Comparison of ENCODE assay signal across 16 mouse cellular contexts in the genomic region with DNA sequence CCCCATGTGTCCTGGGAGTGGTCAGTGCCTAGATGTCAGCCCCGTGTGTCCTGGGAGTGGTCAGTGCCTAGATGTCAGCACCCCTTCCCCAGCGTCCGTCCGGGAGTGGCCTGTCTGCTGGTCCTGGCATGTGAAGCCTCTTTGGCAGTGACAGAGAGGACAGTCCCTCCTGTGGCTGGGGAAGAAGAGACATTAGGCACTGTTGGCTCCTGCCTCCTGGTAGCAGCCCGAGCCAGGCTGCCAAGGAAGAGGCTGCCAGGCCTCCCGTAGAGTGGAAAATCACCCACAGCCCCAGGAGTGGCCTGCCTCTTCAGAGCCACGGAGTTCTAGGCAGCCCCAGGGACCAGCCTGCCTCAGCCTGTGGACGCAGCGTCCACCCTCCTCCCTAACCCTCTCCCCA. TPM values are rescaled to one million over a fixed set of nuclear protein-coding genes. Genes with fewer than 3 reads are reported as not detected.
DNase-seq lines count a peak whose midpoint lies in the region; ATAC-seq and TF ChIP-seq lines count a peak whose summit lies in the region.
"Had no signal": no experiment of that assay in that cellular context is flagged by ENCODE, and none has a peak within 500 bp of the region (broad histone marks: within the 10 kb centered on the region; RNA-seq: fewer than 3 reads in every experiment).

No protein-coding gene starts in this region.

- no peak overlapping the region for H3K4me2 ChIP-seq in liver, embryonic 16.5 days (ENCODE audit: low read depth, low read length)
- no peak overlapping the region for H3K4me2 ChIP-seq in intestine, embryonic 16.5 days (ENCODE audit: low read depth, low read length)
- H3K4me2 ChIP-seq in forebrain, embryonic 16.5 days (ENCODE audit: low read length), result no peak overlapping the region
- H3K4me2 ChIP-seq: forebrain, embryonic 12.5 days; limb, embryonic 15.5 days; midbrain, embryonic 13.5 days had no signal

- peak; percentile 33 for TF ChIP-seq CTCF in liver, adult 2 months (IDR thresholded peaks at IDR 0.05; ENCODE audit: low read depth, low read length)

- no peaks in the 10 kb centered on the region for H3K9me3 ChIP-seq in liver, embryonic 16.5 days (replicated peaks; ENCODE audit: control insufficient read depth, low read length)
- H3K9me3 ChIP-seq in intestine, embryonic 16.5 days (ENCODE audit: control insufficient read depth, low read length), result no peaks in the 10 kb centered on the region
- no peaks in the 10 kb centered on the region for H3K9me3 ChIP-seq in forebrain, embryonic 16.5 days (ENCODE audit: control insufficient read depth, low read length)
- H3K9me3 ChIP-seq: limb, embryonic 15.5 days; midbrain, embryonic 13.5 days had no signal

- WGBS in liver, adult 2 months, result 30% methylated on average over 9 of the region's 9 CpGs
- WGBS in liver, embryonic 16.5 days (ENCODE audit: insufficient replicate concordance), result 68% methylated on average over 9 of the region's 9 CpGs
- WGBS in intestine, embryonic 16.5 days, result 72% methylated on average over 9 of the region's 9 CpGs
- 75% methylated on average over 9 of the region's 9 CpGs for WGBS in forebrain, embryonic 16.5 days

- TF ChIP-seq POLR2A in liver, adult 2 months (IDR thresholded peaks at IDR 0.05; ENCODE audit: extremely low read depth, insufficient read depth, low read length), result no peak

- no peaks in the 10 kb centered on the region for H3K27me3 ChIP-seq in liver, adult 2 months (ENCODE audit: control insufficient read depth, insufficient read depth, low read length)
- H3K27me3 ChIP-seq in liver, embryonic 16.5 days (ENCODE audit: control insufficient read depth, insufficient read depth, low read depth, low read length), result no peaks in the 10 kb centered on the region
- no peaks in the 10 kb centered on the region for H3K27me3 ChIP-seq in intestine, embryonic 16.5 days (replicated peaks; ENCODE audit: control insufficient read depth, insufficient read depth, low read length)
- H3K27me3 ChIP-seq in forebrain, embryonic 16.5 days (replicated peaks; ENCODE audit: control insufficient read depth, insufficient read depth, low read length), result no peaks in the 10 kb centered on the region
- H3K27me3 ChIP-seq: forebrain, embryonic 12.5 days; limb, embryonic 15.5 days; midbrain, embryonic 13.5 days had no signal

- peak overlapping the region; percentile 15; the same call in 1 of the 2 replicates for H3K4me3 ChIP-seq in liver, adult 2 months (ENCODE audit: insufficient read depth, low read depth, low read length)
- no peak overlapping the region for H3K4me3 ChIP-seq in liver, embryonic 16.5 days (ENCODE audit: low read depth, low read length)
- H3K4me3 ChIP-seq in intestine, embryonic 16.5 days (ENCODE audit: low read length), result no peak overlapping the region
- H3K4me3 ChIP-seq in forebrain, embryonic 16.5 days (replicated peaks; ENCODE audit: low read length), result no peak overlapping the region
- H3K4me3 ChIP-seq: forebrain, embryonic 12.5 days; heart, adult 2 months; left cerebral cortex, adult 2 months; limb, embryonic 15.5 days; midbrain, embryonic 13.5 days had no signal

- no peaks in the 10 kb centered on the region for H3K79me2 ChIP-seq in liver, adult 2 months (ENCODE audit: control insufficient read depth, insufficient read depth, low read length)

- peaks cover 9% of the 10 kb centered on the region for H3K36me3 ChIP-seq in liver, adult 2 months (ENCODE audit: control insufficient read depth, insufficient read depth, low read length)
- H3K36me3 ChIP-seq in liver, embryonic 16.5 days (ENCODE audit: control insufficient read depth, insufficient read depth), result peaks cover 9% of the 10 kb centered on the region
- H3K36me3 ChIP-seq in intestine, embryonic 16.5 days (ENCODE audit: control insufficient read depth, insufficient read depth, low read length), result 0 out of 2 replicates have a peak, but pooled peaks cover 2% of the 10 kb centered on the region
- no peaks in the 10 kb centered on the region for H3K36me3 ChIP-seq in forebrain, embryonic 16.5 days (ENCODE audit: control insufficient read depth, insufficient read depth)
- H3K36me3 ChIP-seq: forebrain, embryonic 12.5 days; midbrain, embryonic 13.5 days had no signal

- peaks cover 23% of the 10 kb centered on the region for H3K4me1 ChIP-seq in liver, adult 2 months (ENCODE audit: control insufficient read depth, insufficient read depth, low read length)
- peaks cover 11% of the 10 kb centered on the region for H3K4me1 ChIP-seq in liver, embryonic 16.5 days (ENCODE audit: control insufficient read depth, low read depth, low read length)
- peaks cover 27% of the 10 kb centered on the region for H3K4me1 ChIP-seq in intestine, embryonic 16.5 days (ENCODE audit: control insufficient read depth, insufficient read depth, low read length)
- H3K4me1 ChIP-seq in forebrain, embryonic 16.5 days (replicated peaks; ENCODE audit: control insufficient read depth, insufficient read depth, low read length), result peaks cover 6% of the 10 kb centered on the region; the same call in 1 of the 2 replicates

- ATAC-seq in liver, embryonic 16.5 days (ENCODE audit: low read depth), result no peak
- no peak for ATAC-seq in intestine, embryonic 16.5 days
- no peak for ATAC-seq in forebrain, embryonic 16.5 days
- ATAC-seq: inflammation-experienced regulatory T-cells, adult 6 months; midbrain, embryonic 13.5 days had no signal

- DNase-seq in adrenal gland, postnatal 10 days, result peak; percentile 41
- DNase-seq in adrenal gland, postnatal 14 days, result no peak
- DNase-seq in liver, adult 2 months (ENCODE audit: extremely low read depth, low read depth, low spot score), result peak; percentile 87
- DNase-seq in liver, result no peak
- peak; percentile 85 to 86 for DNase-seq in cerebellum, postnatal 36 days
- DNase-seq: lung, postnatal 36 days; spleen, adult 18-20 months had no signal

- peak overlapping the region; percentile 29 for H3K9ac ChIP-seq in liver, adult 2 months (ENCODE audit: low read depth, low read length)
- H3K9ac ChIP-seq in liver, embryonic 16.5 days (ENCODE audit: low read depth, low read length), result no peak overlapping the region
- no peak overlapping the region for H3K9ac ChIP-seq in intestine, embryonic 16.5 days (ENCODE audit: low read depth, low read length)
- H3K9ac ChIP-seq in forebrain, embryonic 16.5 days (replicated peaks; ENCODE audit: low read depth, low read length), result no peak overlapping the region
- H3K9ac ChIP-seq: forebrain, embryonic 12.5 days; limb, embryonic 15.5 days; midbrain, embryonic 13.5 days had no signal

- H3K27ac ChIP-seq in liver, adult 2 months (replicated peaks; ENCODE audit: insufficient read depth, low read depth, low read length), result peak overlapping the region; percentile 84
- peak overlapping the region; percentile 58 for H3K27ac ChIP-seq in liver, embryonic 16.5 days (ENCODE audit: low read length)
- no peak overlapping the region for H3K27ac ChIP-seq in intestine, embryonic 16.5 days (ENCODE audit: low read length)
- no peak overlapping the region for H3K27ac ChIP-seq in forebrain, embryonic 16.5 days (ENCODE audit: low read length)
- H3K27ac ChIP-seq: forebrain, embryonic 12.5 days; limb, embryonic 15.5 days; midbrain, embryonic 13.5 days had no signal

RNA-seq across cellular contexts. Expression of a gene that starts 35.3 kb away (rescaled TPM):
- 10 to 100 TPM; 11.7 to 13.7 TPM for total RNA-seq in adrenal gland, postnatal 10 days (2021)
- 13.2 TPM in 2 replicates for total RNA-seq in adrenal gland, postnatal 14 days (2021)
- total RNA-seq in liver, adult 2 months (2014; rRNA removed), result 19.0 and 22.4 TPM in 2 replicates
- polyA plus RNA-seq in liver, adult 2 months (2012; rRNA removed), result 36.5 and 37.8 TPM in 2 replicates
- polyA plus RNA-seq in liver, embryonic 16.5 days (2015; fragmentation: Nextera tagmentation; extraction: Ambion mirVana), result 7.6 and 8.3 TPM in 2 replicates
- polyA plus RNA-seq in intestine, embryonic 16.5 days (2015; fragmentation: Nextera tagmentation; extraction: Ambion mirVana), result 21.7 and 27.1 TPM in 2 replicates
- 3.1 and 3.4 TPM in 2 replicates for polyA plus RNA-seq in forebrain, embryonic 16.5 days (2015; fragmentation: Nextera tagmentation; extraction: Ambion mirVana)

RNA-seq across cellular contexts. Expression of a gene that starts 52.2 kb away (rescaled TPM):
- total RNA-seq in adrenal gland, postnatal 10 days (2021), result 100 to 1,000 TPM; 124 to 155 TPM
- total RNA-seq in adrenal gland, postnatal 14 days (2021), result 167 and 183 TPM in 2 replicates
- 223 and 231 TPM in 2 replicates for total RNA-seq in liver, adult 2 months (2014; rRNA removed)
- 263 and 314 TPM in 2 replicates for polyA plus RNA-seq in liver, adult 2 months (2012; rRNA removed)
- polyA plus RNA-seq in liver, embryonic 16.5 days (2015; fragmentation: Nextera tagmentation; extraction: Ambion mirVana), result 93.6 and 103 TPM in 2 replicates
- polyA plus RNA-seq in intestine, embryonic 16.5 days (2015; fragmentation: Nextera tagmentation; extraction: Ambion mirVana), result 150 and 184 TPM in 2 replicates
- 54.1 and 57.0 TPM in 2 replicates for polyA plus RNA-seq in forebrain, embryonic 16.5 days (2015; fragmentation: Nextera tagmentation; extraction: Ambion mirVana)

Comparison
In these comparisons a context has a peak if more than half of its experiments do, and no peak if none do; other contexts are left out.
1. DNase-seq: peak in adrenal gland, postnatal 10 days (single experiment), liver, adult 2 months (single experiment) and cerebellum, postnatal 36 days (2 of 2); none in adrenal gland, postnatal 14 days (single experiment) and liver (single experiment).
2. H3K27ac ChIP-seq: peak in liver, adult 2 months (single experiment) and liver, embryonic 16.5 days (single experiment); none in intestine, embryonic 16.5 days (single experiment) and forebrain, embryonic 16.5 days (single experiment).